Mouse (Mus musculus) gastrocnemius, postnatal 25 days (tissue): ENCODE data around the gene Zfp408. TPM values are rescaled to one million over a fixed set of nuclear protein-coding genes. Genes with fewer than 3 reads are reported as not detected.
"Not testable (repeated sequence)": the region's sequence is repeated elsewhere in the genome, so short reads cannot be mapped to it uniquely, and the experiment has no call there.

Experiments used
- DNase-seq: peaks from one replicate; pipeline ENCODE4 v3.0.0; 2022
- total RNA-seq, 2 experiments: library from RNA; stranded (reverse); gene quantifications; 1 replicate in 1 of 2; 2 replicates in 1 of 2; pipeline ENCODE4 v1.2.3; 2021

The Zfp408 gene
- total RNA-seq, 2 experiments from 2014 or later = 2.2 to 3.7 TPM

GRCm38 (mm10) chr2:91651458-91652258 lies 2.1 kb upstream of the Zfp408 start:
- no peak for DNase-seq

- no peak for DNase-seq
Observed at GRCm38 (mm10) chr2:91650360-91650995, 887 bp upstream of the Zfp408 start.

DNA sequence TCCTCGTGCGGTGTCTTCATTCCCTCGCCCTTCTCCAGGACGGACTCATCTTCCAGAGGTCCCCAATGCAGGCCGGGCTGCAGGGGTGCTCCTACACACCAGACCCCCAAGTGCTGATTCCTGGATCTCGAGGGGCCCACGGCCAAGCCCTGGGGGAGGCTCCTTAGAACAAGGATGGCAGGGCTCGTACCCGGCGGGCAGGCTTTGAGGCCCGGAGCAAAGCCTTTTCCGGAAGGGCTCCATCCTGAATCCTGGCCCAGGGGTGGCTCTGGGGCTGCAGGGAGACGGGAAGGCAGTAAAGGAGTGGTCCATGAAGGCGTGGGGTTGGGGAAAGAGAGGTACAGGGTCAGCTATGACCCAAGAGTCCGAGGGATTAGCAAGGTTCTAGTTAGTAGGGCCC lies 439 bp downstream of the Zfp408 start:
- DNase-seq = no peak

DNA sequence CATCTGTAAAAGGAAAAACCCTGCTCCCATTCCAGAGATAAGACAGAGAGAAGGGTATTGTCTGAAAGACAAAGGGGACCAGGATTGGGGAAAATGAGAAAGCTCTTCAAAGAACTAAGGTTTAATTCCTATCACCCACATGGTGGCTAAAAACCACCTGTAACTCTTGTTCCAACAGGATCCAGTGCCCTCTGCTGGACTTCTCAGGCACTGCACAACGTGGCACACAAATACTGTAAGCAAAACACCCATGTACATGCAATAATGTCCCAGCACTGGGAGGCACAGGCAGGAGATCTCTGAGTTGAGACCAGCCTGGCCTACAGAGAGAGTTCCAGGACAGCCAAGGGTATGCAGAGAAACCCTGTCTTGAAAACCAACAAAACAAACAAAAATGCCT lies 2.9 kb downstream of the Zfp408 start:
- no peak for DNase-seq

DNA sequence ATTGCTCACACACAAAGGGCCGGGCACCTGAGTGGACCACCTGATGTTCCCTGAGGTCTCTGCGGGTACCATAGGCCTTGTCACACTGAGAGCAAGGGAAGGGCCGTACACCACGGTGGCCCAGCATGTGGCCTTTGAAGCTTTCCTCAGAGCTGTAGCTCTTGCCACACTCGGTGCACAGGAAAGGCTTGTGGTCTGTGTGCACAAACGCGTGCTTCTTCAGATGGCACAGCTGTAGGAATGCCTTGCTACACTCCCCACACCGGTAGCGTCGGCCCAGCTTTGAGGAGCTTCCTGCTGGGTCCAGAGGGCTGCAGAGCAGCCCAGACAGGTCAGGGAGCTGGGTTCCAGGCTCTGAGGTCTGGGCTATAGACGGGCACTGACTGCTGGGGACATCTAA lies 3.8 kb downstream of the Zfp408 start:
- DNase-seq = no peak

DNA sequence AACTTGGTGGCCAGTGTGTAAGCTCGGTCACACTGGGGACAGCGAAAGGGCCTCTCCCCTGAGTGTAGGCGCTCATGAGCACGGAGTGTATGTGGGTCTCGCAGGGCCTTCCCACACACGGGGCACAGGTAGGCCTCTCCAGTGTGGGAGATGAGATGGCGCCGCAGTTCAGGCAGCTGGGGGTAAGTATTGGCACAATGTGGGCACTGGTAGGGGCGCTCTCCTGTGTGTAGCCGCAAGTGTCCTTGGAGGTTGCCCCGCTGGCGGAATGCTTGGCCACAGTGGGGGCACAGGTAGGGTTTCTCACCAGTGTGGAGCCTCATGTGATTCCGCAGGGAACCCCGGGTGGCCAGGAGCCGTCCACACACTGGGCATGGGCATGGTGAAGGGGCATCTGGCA lies 4.2 kb downstream of the Zfp408 start:
- DNase-seq = no peak

GRCm38 (mm10) chr2:91644021-91644420 lies 5.6 kb downstream of the Zfp408 start:
- no peak for DNase-seq

DNA sequence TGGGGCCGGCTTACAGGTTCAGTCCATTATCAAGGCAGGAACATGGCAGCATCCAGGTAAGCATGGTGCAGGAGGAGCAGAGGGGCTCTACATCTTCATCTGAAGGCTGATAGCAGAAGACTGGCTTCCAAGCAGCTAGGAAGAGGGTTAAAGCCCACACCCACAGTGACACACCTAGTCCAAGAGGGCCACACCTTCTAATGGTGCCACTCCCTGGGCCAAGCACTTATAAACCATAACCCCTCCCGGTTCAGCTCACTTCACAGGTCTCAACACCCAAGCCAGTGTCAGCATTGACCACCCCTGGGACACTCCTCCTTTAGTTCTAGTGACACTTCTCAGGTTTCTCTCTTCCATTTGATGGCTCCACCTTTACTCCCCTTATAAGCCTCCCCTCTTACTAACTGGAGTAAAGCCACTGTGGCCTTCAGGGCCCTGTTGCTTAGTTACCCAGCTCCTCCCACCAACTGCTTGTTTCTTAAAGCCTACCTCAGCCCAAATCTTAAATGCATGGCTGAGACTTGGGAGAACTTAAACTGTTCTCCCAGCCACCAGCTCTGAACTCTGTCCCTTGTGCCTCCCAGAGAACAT lies 6.7 kb downstream of the Zfp408 start:
- no peak for DNase-seq

DNA sequence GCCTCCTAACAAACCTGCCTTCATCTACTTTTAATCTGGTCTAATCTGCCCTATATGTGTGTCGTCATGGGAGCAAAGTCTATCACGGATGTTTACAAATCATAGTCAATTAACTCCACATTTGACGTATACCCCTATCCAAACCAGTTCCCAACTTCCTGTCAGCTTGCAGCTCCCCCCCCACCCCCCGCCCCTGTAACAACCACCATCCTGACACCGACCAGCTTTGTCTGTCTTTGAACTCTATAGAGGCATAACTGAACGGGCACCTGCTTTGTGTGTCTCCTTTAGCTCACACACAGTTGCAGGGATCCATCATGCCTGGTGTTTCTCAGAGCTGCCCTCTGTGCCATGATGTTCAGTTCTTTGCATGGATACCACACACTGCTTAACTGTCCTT lies 10.7 kb downstream of the Zfp408 start:
- DNase-seq = no peak

DNA sequence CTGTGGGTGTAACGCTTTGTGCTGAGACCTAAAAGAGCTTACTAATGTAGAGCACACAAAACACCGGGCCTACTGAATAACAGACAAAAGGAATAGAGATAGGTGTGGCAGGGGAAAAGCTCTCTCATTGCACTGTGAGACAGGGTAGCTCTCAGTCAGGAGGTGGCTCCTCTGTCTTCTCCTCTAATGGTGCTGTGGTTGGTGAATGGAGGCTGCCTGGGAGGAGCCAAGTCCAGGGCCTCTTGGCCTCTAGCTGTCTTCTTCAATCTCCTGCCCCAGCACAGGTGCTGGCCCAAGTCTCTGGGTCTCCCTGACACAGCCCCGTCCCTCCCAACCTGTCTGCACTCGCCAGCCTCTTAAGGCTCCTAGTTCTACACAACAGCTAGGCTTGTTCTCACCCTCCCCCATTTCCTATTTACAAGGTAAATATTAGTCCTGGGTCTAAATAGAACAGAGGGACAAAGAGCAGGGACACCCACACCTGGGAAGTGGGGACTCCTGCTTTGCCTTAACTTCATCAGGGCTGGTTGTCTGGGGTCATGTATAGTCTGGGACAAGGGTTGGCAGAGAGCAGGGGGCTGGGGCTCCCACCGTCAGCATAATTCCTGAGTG lies 12.8 kb downstream of the Zfp408 start:
- no peak for DNase-seq

DNA sequence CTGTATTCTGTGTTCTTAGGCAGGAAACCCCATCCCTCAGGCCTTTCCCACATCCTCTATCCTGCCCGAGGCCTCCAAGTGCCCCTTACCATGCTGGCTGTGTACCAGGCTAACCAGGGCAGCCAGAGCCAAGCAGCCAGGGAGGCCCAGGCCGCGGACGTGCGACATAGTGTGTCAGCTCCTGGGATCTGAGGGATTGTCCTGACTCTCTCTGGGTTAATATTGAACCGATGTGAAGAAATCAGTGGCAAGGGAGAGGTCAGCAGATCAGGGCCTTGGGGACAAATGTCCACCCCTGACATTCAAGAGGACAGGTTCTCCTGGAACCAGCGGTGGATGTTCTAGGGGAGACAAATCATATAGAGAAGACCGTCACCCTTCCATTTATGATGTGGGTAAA lies 13.4 kb downstream of the Zfp408 start, which contains the start of gene F2:
Gene F2, minus strand, starts transcription at position 186 of the 400 bp plus-strand sequence.
- no peak for DNase-seq

- no peak for DNase-seq
Observed at GRCm38 (mm10) chr2:91635486-91635885, 14.1 kb downstream of the Zfp408 start.

DNA sequence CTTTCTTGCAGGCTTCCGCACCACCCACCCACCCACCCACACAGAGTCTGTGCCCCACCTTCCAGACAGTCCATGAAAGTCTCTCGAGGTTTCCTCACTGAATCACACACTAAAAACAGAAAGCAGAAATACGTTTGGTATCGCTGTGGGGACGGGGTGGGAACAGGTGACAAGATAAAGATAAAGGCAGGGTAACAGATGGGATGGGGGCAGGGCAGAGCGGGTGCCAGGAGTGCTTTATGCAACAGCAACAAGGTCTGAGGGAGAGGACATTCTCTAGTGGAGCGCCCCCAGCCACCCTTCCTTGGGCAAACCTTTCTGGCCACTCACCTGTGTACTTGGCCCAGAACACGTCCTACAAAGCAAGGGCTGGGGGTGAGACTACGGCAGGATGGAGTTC lies 14.8 kb downstream of the Zfp408 start:
- DNase-seq = no peak

DNA sequence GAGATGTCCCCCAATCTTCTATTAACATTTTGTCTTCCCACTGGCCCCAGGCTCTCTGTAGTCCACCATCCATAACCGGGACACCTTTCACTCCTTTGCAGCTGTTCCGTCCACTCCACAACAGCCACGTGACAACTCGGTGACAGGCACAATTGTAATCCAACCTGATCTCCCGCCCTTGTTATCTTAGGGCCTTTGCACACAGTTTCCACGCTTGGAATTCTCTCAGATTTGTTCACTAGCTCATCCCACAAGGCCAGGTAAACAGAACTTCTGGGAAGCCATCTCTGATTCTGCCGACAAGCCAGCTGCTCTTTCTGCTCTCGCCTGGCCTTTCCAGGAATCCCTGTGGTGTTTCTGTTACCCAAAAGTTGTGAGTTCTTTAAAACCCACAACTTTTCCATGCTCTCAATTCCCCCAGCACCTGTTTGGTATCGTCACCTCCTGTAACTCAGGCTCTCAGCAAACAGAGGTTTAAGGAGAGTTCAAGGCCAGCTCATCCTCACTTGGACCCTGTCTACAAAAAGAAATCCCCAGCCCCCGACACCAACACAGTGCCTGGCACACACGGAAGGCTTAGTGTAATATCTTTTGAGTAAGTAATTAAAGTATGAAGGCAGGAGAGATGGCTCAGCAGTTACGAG lies 16.1 kb downstream of the Zfp408 start:
- no peak for DNase-seq

- no peak for DNase-seq
Observed at GRCm38 (mm10) chr2:91632316-91632715, 17.3 kb downstream of the Zfp408 start.

GRCm38 (mm10) chr2:91631826-91632225 lies 17.8 kb downstream of the Zfp408 start:
- no peak for DNase-seq

DNA sequence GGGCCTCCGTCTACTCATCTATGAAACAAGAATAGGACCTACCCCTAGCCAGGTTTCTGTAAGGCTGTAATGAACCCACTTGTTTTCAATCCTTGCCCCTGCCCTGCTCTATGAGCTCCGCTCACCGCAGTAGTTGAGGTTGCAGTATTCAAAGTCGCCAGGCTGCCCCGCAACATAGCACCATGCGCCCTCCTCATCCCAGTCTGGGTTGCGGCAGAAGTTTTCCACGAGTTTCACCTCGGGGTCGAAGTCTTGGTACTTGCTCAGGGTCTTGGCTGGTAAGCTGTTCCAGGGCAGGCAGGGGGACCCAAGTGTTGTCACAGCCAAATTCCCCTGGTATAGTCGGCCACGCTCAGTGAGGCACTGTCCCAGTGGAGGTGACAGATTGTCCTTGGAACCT lies 19.2 kb downstream of the Zfp408 start:
- no peak for DNase-seq

- DNase-seq = no peak
Observed at GRCm38 (mm10) chr2:91629682-91630081, 19.9 kb downstream of the Zfp408 start.

DNA sequence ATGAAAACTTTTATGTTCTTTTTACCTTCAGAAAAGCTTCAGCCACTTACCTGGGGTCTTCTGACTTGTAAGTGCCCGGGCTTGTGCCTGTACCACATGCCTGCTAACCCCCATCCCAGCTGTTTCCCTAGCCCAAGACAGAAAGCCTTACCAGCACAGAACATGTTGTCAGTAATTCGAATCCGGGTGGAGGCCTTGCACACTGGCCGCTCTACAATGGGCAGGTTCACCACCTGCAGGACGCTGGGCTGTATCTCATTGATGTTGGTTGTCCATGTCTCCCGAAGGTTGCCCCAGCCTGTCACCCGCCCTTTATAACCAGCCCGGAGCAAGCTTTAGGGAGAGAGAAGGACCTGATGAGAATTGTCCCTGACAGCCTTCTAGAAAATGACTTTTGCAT lies 21.4 kb downstream of the Zfp408 start:
- no peak for DNase-seq

GRCm38 (mm10) chr2:91627486-91627885 lies 22.1 kb downstream of the Zfp408 start:
- no peak for DNase-seq

DNA sequence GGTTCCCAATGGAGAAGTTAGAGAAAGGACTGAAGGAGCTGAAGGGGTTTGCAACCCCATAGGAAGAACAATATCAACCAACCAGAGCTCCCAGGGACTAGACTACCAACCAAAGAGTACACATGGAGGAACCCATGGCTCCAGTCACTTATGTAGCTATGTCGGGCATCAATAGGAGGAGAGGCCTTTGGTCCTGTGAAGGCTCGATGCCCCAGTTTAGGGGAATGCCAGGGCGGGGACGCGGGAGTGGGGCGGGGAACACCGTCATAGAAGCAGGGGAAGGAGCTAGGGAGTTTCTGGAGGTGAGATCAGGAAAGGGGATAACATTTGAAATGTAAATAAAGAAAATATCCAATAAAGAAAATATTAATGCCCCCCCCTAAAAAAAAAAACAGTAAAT lies 26.2 kb downstream of the Zfp408 start:
- not testable (repeated sequence) for DNase-seq

GRCm38 (mm10) chr2:91622356-91622755 lies 27.2 kb downstream of the Zfp408 start:
- no peak for DNase-seq

DNA sequence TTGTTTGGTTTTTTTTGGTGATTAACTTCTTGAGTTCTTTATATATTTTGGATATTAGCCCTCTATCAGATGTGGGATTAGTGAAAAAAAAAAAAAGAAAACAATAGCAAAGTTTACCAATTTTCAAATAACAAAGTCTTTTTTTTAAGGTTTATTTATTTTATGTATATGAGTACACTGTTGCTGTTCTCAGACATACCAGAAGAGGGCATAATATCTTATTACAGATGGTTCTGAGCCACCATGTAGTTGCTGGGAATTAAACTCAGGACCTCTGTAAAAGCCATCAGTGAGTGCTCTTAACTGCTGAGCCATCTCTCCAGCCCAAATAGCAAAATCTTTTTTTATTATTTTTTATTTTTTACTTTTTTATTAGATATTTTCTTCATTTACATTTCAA lies 40.2 kb downstream of the Zfp408 start:
- DNase-seq = not testable (repeated sequence)
